Mouse (Mus musculus) ES-CJ7 (cell line): ENCODE data around the gene Prkn.
A peak's percentile ranks its signal among the peaks of the same experiment; 100 is the strongest.

ENCODE experiments used
- DNase-seq: peaks from one replicate; pipeline ENCODE4 v3.0.0; 2011; ENCODE audit warnings: low read depth, low spot score

Gene Prkn

DNA sequence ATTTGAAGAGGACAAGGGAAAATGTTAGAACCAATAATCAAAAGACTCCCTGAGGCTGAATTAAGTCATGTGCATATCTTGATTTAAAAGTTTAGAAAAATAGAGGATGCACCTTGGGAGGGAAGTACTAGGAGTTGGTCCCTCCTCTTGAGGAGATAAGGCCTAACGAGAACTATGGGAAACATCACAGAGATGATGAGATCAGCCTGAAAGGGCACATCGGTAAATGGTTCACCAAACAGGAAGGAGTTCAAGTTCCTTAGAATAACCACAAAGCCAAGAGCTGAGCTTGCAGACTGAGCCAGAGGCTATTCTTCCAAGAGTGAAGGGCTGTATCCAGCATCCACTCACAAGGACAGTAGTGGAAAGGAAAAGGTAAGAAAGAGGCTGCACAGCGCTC, 1004.8 kb downstream of the Prkn start:
- no peak for DNase-seq

DNA sequence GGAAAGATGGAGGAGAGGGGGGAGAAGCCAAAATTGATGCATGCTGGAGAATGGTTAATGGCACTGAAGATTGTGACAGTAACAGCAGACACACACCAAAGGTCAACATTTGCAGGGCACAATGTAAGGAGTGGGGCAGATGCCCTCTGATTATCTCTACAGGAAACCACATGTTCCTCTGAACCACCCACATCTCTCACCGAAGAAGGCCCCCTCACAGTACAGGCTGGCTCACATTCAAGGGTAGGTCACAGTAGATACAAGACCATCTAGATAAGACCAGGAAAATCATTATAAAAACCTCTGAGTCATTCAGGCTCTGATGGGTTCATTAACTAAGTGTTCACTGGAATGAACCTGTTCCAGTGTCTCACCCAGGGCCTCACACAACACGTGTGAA, 1005.3 kb downstream of the Prkn start:
- no peak for DNase-seq

DNA sequence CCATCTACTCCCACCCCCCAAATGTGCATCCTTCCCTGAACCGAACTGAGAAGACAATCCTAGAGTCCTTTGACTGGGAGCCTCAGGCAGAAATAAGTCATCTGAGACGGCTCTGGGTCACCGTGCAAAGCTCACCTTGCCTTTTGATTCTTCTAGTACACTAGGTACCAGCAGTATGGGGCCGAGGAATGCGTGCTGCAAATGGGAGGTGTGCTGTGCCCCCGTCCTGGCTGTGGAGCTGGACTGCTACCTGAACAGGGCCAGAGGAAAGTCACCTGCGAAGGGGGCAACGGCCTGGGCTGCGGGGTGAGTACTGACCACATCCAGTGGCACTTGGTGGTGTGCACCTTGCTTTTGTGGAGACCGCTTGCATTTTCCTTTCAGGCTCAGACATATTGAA, 1014.4 kb downstream of the Prkn start:
- DNase-seq, result no peak

DNA sequence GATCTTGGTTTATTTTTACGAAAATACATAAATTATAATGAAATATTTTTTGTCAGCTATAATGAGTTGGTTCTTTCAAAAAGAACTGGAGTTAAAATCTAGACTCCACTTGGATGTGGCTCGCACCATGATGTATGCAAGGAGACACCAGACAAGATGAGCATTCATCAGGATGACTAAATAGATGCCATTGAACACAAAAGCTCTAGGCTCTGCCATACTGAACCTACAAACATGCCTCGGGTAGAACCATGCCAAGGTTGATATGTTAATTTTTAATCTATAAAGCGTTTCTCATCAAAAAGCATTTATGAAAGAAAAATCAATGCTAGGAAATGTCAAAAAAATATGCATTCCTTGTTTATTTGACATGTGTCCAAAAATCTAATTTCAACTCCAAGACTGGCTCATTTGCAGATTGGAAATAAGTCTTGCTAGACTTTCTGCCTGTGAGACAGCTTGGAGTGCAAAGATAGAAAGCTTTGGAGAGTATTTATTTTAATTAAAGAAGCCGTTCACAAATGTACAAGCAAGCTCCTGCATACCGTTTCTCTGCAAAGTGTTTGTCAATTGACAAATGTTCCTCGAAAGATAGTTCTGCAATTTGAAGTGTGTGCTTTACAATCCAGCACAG, 1018.7 kb downstream of the Prkn start:
- DNase-seq, result no peak

DNA sequence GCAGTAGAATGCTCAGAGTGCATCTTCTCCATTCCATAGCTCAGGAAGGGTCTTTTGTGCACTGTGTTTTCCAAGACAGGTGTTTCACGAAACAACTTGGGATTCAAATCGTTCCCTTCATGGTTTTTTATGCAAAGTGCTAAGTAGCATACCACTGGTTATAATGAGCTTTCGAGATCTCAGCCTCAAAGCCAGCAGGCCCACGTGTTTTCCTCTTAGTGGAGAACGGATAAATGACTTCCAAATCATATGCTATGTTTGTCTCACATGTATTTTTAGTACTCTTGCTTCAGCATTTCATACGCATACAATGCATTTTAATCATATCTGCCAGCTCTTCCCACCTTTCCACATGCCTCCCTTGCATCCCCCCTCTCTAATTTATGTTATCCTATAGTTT, 1021.0 kb downstream of the Prkn start:
- DNase-seq, result no peak

DNA sequence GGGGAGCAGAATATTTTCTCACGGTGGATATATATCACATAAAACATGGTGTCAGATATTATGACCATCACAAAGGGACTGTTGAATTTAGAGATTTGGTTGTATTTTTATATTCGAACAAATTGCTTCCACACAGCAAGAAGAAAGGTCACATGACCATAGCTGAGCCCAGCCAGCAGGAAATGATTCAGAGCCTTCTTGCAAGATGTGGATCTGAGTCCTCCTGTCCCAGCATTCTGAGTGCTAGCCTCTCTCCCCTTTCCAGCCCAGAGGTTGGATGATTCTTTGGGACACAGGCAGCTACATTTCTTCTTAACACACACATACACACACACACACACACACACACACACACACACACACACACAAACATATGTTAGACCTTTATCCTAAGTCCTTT, 1022.2 kb downstream of the Prkn start:
- no peak for DNase-seq

DNA sequence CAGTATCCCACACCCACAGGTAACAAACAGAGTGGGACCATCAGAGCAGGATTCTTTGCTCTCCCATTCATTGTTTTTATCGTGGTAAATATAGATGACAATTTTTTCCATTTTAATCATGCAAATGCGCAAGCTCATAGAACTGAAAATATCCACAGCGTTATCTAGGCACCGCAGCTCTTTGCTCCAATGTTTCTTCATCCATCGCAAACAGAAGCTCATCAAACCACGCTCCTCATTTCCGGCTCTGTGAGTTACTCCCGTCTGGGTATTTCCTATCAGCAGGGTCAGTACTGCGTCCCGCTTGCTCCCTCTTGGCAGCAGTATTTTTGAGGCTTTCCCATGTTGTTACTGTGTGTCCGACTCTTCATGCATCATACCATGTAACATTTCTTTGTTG, 1022.8 kb downstream of the Prkn start:
- DNase-seq, result no peak

DNA sequence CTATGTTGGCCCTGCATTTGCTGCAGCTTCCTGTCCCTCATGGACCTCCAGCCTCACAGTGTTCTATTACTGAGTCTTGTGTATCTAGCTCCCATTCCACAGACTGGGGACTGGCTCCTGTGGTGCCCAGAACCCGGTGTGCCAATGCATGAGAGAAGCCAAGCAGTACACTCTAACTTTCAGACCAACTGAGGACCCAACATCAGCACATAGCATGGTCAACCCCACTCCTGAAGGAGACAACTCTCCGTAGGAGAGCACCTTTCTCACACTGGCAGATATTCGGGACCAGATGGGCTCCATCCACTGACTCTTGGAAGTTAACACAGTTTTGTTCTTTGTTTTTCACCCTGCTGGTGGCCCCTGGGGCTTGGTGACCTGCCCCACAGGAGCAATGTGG, 1026.0 kb downstream of the Prkn start:
- no peak for DNase-seq

DNA sequence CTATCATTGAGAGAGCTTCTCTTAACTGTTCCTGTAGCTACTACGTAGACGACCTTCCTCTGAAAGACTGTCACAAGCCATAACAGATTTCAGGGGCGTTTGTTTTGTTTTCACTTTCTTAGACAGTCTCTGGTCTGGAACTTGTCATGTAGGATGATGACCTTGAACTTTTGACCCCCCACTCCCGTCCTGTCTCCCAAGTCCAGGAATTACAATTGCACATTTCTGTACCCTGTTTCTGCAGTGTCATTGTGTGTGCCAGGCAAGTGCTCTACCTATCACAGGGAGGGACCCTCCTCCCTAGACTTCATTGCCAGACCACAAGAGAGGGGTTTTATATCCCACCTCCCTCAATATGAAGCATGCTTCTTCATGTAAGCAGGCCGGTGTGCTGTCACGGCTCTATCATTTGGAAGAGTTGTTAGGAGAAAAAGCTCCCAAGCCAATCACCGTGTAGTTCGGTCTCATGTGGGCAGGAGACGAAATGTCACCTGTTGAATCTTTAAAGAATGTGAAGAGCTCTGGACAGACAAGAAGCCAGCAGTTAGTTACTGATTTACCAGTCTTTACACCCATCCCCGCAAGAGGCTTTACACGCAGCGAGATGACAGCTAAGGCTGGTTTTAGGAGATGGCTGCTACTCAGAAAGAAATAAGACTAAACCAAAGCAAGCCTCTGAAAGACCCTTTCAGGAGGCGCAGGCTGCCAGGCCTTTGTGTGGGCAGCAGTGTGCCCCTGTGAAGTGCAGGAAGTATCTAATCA, 1027.3 kb downstream of the Prkn start:
- peak; percentile 79 for DNase-seq

DNA sequence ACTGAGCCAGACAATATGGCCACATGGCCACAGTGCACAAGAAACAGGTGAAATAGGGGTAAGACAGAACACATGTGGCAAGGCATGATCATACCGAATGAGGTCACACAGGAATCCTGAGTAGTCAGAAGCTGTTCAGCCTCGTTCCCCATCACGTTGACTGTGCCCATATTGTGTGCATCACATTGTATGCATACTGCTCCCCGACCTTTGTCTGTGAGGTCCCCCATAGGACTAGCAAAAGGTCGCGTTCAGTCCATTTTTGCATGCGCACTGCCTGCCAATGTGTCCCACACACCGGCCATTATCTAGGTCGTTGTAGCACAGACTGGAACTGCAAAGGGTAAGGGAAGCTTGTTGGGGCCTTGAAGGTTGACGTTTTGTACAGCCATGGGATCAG, 1030.4 kb downstream of the Prkn start:
- DNase-seq, result no peak

DNA sequence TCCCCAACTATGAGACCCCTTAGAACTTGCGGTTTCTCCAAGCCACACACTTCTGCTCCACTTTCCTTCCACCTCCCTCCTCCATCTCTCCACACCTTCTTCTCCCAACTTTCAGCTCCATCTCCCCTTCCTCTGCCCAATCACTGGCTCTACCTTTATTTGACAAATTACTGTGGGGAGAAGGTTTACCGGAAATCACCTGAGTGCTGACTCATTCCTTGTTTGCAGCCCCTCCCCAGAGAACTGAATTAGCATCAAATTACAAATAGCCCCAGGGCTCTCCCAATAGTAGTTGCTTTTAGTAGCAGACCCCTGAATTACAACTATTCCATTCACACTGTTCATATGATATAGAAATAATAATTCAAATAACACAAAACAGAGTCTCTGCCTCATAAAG, 1036.1 kb downstream of the Prkn start:
- peak; percentile 46 for DNase-seq

DNA sequence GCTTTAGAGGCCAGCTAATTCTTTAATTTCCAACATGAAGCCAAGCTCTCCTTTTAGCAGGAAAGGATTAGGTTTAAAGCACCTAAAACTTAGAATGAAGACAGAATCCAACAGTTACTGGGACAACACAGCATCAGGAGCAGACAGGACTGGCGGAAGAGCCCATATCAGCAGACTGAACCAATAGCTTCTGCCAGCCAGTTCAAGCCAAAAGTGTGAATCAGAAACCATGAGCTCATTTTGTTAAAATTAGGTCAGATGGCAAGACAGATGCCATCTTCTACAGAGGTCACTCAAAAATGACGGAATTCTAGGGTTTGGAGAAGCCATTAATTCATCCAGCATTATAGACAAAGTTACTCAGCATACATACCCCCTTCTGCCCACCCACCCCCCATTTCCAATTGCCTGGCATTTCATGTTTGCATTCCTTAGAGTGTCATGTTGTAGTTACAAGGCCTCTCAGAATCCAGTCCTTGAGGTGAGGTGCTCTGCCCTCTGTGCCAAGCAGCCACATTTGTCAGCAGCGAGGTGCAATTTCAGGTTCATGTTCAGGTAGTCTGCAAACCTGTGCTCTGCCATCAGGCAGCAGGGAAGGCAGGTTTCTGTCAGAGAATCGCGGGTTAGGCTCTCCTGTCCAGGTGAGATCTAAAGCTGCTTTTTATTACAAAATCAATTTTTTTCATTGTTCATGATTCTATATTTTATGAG, 1041.1 kb downstream of the Prkn start:
- DNase-seq, result no peak

DNA sequence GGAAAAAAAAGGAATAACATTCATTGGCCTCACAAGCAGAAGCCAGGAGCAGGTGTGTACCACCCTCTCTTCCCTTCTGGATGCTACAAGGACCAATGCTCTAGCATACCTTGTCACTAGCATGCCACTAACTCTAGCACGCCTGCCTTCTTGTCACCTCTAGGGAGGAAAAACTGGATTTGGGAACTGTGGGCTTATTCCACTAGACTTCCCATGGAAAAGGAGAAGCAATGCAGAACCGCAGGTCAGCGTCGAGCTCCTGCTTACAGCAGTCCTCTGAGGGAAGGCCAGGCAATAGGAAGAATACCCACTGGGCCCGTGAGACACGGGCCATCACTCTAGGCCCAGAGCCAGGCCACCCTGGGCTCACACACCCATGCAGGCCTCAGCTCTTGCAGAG, 1045.4 kb downstream of the Prkn start:
- no peak for DNase-seq

DNA sequence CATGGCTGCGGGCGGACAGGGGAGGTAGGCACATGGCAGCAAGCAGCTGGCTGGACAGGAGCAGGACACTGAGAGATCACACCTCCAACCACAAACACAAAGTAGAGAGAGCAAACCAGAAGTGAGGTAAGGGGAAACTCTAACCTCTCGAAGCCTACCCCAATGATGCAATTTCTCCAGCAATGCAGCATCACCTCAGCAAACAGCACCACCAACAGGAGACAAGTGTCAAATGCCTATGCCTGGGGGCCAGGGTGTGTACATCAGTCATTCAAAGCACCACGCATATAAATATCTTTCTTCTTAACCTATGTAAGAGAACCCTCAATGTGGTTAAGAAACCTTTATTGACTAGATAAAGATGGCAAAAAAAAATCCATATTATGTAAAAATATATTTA, 1046.8 kb downstream of the Prkn start:
- peak; percentile 32 for DNase-seq

DNA sequence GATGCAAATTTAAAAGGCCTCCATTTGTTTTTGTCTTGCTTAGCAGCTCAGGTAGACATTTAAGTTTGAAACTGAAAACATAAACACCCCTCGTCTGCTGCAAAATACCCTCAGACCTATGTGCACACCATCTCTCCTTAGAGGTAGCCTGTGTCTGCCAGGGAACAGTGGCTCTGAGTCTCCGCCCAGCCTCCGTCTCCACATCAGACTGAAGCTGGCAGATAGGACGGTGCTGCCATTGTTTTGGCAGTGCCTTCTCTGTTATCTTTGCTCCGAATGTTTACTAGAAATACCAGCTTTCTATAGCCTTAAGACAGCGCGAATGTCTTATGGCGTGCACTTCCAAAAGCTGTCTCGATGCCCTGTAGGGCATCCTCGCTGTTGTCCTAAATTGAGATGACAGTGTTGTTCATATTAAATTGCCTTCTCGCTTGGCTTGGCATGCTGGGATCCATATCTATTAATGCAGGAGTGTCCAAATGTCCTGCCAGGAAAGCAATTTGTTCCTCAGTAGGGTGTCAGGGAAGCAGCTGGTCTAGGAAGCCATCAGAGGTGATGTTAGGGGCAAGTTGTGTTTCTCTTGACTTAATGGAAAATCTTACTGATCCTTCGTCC, 1047.5 kb downstream of the Prkn start:
- no peak for DNase-seq

DNA sequence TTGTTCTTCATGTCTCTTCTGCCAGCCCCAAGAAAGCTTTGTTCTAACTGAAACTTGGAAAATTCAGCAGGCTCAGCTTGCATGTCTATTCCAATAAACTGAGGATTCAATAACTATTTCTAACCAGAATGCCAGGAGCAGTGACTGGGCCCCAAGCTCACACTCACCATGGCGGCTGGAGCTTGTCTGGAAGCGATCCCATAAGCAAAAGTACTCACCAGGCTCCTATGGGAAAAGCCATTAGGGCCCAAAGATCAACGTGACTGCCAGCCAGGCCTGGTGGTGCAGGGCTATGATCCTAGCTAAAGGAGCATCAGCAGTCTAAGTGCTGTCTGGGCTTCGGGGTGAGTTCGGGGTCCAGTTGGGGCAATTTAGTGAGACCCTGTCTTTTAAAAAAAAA, 1048.6 kb downstream of the Prkn start:
- DNase-seq, result no peak

DNA sequence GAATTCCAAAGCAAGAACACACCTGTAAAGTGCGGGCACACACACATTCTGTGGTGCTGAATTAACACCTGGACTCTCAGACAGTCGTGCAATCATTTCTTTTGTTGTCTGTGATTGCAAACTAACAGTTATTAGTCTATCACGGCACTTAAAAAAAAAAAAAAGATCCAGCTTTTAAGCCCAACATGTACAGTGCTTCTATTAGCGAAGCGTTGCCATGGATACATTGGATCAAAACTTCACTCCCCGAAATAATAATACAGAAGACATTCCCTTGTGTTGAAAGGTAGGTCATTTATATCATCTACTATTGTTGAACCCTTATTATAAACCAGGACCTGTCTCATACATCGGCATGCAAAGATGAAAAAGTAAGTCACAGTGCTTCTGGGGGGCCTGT, 1060.1 kb downstream of the Prkn start:
- no peak for DNase-seq

DNA sequence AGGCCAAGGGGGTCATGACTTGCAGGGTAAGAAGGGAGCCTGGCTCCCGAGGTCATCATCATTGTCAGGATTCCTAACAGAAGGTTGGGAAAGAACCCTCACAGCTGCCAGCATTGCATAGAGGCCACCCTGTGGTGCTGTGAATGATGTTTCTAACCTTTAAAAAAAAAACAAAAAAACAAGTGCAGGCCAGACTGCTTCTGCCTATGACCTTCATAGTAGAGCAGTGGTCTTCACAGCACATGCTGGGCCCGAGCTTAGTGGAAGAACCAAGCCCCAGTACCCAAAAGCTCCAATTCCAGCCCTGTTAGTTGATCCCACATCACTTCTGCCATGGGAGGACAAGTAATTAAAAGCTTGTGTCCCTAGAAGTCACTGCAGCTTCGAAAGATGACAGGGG, 1061.5 kb downstream of the Prkn start:
- DNase-seq, result no peak

DNA sequence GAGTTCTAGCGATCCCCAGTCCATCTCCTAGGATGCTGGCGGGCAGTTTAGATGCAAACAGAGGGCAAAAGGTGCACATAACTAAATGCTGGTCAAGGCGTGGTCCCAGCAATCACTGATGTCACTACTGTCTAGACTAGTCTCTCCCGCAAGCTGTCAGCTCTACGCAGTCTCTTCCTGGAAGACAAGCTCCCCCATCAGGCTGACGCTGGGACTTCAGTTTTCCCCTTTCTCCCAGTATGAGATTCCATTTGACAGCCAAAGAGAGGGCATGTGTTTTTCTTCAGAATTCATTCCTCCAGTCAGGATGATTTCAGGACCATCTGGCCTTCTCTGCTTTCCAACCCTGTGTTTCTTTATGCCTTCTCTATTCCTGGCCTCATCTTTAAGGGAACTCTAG, 1062.8 kb downstream of the Prkn start:
- peak; percentile 69 for DNase-seq

DNA sequence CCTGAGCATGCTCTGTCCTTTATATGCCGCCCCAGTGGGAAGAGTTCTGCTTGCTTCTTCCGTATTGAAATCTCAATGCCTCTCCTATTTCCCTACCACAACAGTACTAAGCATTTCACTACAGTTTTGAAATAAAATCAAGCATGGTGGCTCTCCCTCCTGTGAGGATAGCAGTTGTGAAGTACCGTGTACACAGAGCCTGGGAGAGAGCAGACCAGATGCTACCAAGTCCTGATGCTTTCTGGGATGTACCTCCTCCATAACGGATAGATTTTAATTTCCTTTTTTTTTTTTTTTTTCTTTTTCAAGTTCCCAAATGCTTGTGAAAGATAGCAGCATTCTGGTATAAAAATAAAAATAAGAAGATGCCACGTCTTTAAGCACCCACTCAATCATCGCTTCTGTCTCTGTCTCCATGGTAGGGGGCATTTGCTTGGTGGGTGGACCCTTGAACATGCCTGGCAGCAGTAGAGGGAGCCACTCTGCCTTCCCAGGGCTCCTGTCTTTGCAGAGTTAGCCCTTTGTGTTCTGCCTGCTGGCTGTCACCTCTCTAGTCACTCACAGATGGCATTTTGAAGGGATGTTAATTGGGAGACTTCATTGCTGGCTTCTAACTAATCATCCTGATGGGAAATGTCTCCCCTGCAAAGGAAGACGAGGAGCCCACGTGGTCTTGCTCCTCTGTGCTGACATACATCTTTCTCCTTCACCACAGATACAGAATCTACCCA, 1070.6 kb downstream of the Prkn start:
- DNase-seq, result no peak

DNA sequence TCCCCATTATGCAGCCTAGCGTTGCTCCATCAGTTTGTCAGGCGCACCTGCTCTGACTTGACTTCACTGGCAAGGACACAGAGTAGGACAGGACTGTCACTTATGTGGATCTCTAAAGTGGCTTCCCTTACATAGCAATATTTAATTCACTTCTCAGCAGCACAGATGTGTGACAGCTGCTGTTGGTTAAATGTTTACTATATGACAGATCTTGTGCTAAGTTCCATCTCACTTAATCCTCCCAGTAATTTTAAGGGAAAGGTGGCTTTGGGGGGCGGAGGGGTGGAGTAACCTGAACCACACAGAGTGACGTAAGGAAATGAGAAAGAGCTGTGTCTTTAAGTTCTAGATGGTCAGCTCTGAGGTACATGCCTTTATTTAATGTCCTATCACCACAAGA, 1072.0 kb downstream of the Prkn start:
- DNase-seq, result no peak

DNA sequence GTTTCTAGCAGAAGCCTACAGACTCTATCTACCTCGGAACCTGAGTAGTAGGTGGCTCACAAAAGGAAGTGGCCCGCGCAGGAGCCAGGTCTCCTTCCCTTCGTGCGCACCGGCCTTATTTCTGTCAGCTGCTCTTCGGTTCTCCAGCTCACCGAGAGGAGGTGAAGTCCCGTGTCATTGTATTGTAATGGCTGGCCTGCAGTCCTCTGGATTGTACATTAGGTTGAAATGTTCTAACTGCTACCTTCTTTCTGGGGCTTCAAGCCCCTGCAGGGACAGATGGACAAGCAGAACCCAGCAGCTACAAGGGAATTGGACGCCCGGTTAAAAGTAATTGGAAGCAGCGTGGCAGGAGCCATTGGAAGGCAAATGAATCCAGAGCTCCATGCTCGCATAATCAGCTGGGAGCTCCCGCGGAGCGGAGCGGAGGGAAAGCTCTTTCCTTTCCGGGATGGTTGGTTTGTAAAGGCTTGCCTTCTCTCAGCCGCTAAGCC, 1072.7 kb downstream of the Prkn start:
- peak; percentile 29 for DNase-seq
